Mouse (Mus musculus) bone marrow macrophage, adult 2 months (primary cell): ENCODE data around the gene Baz2b.

Source experiments
- CTCF ChIP-seq: IDR thresholded peaks from 2 replicates; pipeline ENCODE4 v1.5.1; 2012; ENCODE audit warnings: low read depth, mild to moderate bottlenecking, low read length, moderate library complexity
- POLR2A ChIP-seq: IDR thresholded peaks from 2 replicates; pipeline ENCODE4 v1.6.1; 2012; ENCODE audit warnings: mild to moderate bottlenecking, low read depth, low read length, borderline replicate concordance

GRCm38 (mm10) chr2:59996911-59997310, 212.7 kb downstream of the Baz2b start:
- TF ChIP-seq CTCF (no peak), POLR2A (no peak)
